Mouse (Mus musculus) forebrain, embryonic 13.5 days (tissue): ENCODE results near the gene Drd5. TPM values are rescaled to one million over a fixed set of nuclear protein-coding genes. Genes with fewer than 3 reads are reported as not detected.

ENCODE experiments used
- ATAC-seq: fragments of 200-750 bp; cut with Nextera tagmentation; 2 replicates; pipeline ENCODE4 v1.8.0; 2017
- H3K27ac ChIP-seq: fragments of 300-500 bp; sonication (generic); 2 replicates; pipeline ENCODE4 v1.5.1; 2015; ENCODE audit warnings: inconsistent platforms, mild to moderate bottlenecking, moderate library complexity
- H3K27me3 ChIP-seq: fragments of 300-500 bp; sonication (generic); 2 replicates; pipeline ENCODE4 v1.6.1; 2015; ENCODE audit warnings: mild to moderate bottlenecking, inconsistent platforms
- H3K36me3 ChIP-seq: fragments of 300-500 bp; sonication (generic); 2 replicates; pipeline ENCODE4 v1.6.1; 2015; ENCODE audit warnings: mild to moderate bottlenecking, inconsistent platforms; ENCODE audit not compliant: poor library complexity, severe bottlenecking
- H3K4me1 ChIP-seq: fragments of 300-500 bp; sonication (generic); 2 replicates; pipeline ENCODE4 v1.6.1; 2015; ENCODE audit warnings: inconsistent platforms
- H3K4me2 ChIP-seq: fragments of 300-500 bp; sonication (generic); 2 replicates; pipeline ENCODE4 v1.6.1; 2015; ENCODE audit warnings: inconsistent platforms, mild to moderate bottlenecking, moderate library complexity
- H3K4me3 ChIP-seq: fragments of 300-500 bp; sonication (generic); 2 replicates; pipeline ENCODE4 v1.5.1; 2015; ENCODE audit warnings: mild to moderate bottlenecking, inconsistent platforms
- H3K9ac ChIP-seq: fragments of 300-500 bp; sonication (generic); 2 replicates; pipeline ENCODE4 v1.6.1; 2015; ENCODE audit warnings: mild to moderate bottlenecking, inconsistent platforms
- H3K9me3 ChIP-seq: fragments of 300-500 bp; sonication (generic); replicated peaks from 2 replicates; pipeline ENCODE4 v1.6.1; 2016; ENCODE audit warnings: inconsistent platforms
- WGBS: fragments of 180-500 bp; shearing (Covaris S2); methylation state at CpG from one replicate; pipeline ENCODE4 v1.1.7; 2015; 5-methylcytosine and 5-hydroxymethylcytosine counted together
- polyA plus RNA-seq: library from polyadenylated mRNA; unstranded; fragments of >200 nt; fragmentation: Nextera tagmentation; extraction: Ambion mirVana; gene quantifications from 2 replicates; pipeline ENCODE4 v1.2.1, GENCODE M21; 2015

Gene Drd5
- polyA plus RNA-seq, 1 experiment from 2014 or later = 0.08 TPM

- H3K27ac ChIP-seq = no peak overlapping the region
- WGBS = 30% methylated on average over 12 of the region's 12 CpGs
- H3K36me3 ChIP-seq = no peaks in the 10 kb centered on the region
- no peaks in the 10 kb centered on the region for H3K9me3 ChIP-seq
- no peak overlapping the region for H3K4me2 ChIP-seq
- H3K27me3 ChIP-seq = no peaks in the 10 kb centered on the region
- H3K9ac ChIP-seq = no peak overlapping the region
- H3K4me3 ChIP-seq = no peak overlapping the region
- no peaks in the 10 kb centered on the region for H3K4me1 ChIP-seq
- ATAC-seq = peak; percentile 32; the same call in 1 of the 2 replicates
Measured at GRCm38 (mm10) chr5:38302651-38303050, 16.5 kb upstream of the Drd5 start.

- no peaks in the 10 kb centered on the region for H3K4me1 ChIP-seq
- no peak overlapping the region for H3K4me2 ChIP-seq
- no peak overlapping the region for H3K27ac ChIP-seq
- H3K4me3 ChIP-seq = no peak overlapping the region
- no peak for ATAC-seq
- H3K27me3 ChIP-seq = 0 out of 2 replicates have a peak, but pooled peaks cover 7% of the 10 kb centered on the region
- H3K36me3 ChIP-seq = no peaks in the 10 kb centered on the region
- H3K9ac ChIP-seq = no peak overlapping the region
- H3K9me3 ChIP-seq = no peaks in the 10 kb centered on the region
- 81% methylated on average over 2 of the region's 2 CpGs for WGBS
Measured at GRCm38 (mm10) chr5:38305241-38305640, 13.9 kb upstream of the Drd5 start.

- no peaks in the 10 kb centered on the region for H3K9me3 ChIP-seq
- peak overlapping the region; percentile 55 for H3K9ac ChIP-seq
- H3K27me3 ChIP-seq = 0 out of 2 replicates have a peak, but pooled peaks cover 7% of the 10 kb centered on the region
- no peaks in the 10 kb centered on the region for H3K4me1 ChIP-seq
- ATAC-seq = peak; percentile 90
- H3K4me2 ChIP-seq = peak overlapping the region; percentile 63
- 9% methylated on average over 26 of the region's 26 CpGs for WGBS
- no peaks in the 10 kb centered on the region for H3K36me3 ChIP-seq
- no peak overlapping the region for H3K27ac ChIP-seq
- H3K4me3 ChIP-seq = peak overlapping the region; percentile 39
Measured at GRCm38 (mm10) chr5:38307255-38308101, 11.7 kb upstream of the Drd5 start.

GRCm38 (mm10) chr5:38308873-38309272 lies 10.3 kb upstream of the Drd5 start:
- 0 out of 2 replicates have a peak, but pooled peaks cover 7% of the 10 kb centered on the region for H3K27me3 ChIP-seq
- H3K9me3 ChIP-seq = no peaks in the 10 kb centered on the region
- H3K27ac ChIP-seq = no peak overlapping the region
- no peak overlapping the region for H3K4me3 ChIP-seq
- H3K4me2 ChIP-seq = no peak overlapping the region
- no peaks in the 10 kb centered on the region for H3K4me1 ChIP-seq
- WGBS = 51% methylated on average over 5 of the region's 5 CpGs
- no peak overlapping the region for H3K9ac ChIP-seq
- ATAC-seq = 0 out of 2 replicates have a peak, but pooled peaks have one; percentile 19
- H3K36me3 ChIP-seq = no peaks in the 10 kb centered on the region

GRCm38 (mm10) chr5:38309795-38310194 lies 9.4 kb upstream of the Drd5 start:
- no peaks in the 10 kb centered on the region for H3K4me1 ChIP-seq
- ATAC-seq = no peak
- no peak overlapping the region for H3K9ac ChIP-seq
- no peaks in the 10 kb centered on the region for H3K36me3 ChIP-seq
- H3K27ac ChIP-seq = no peak overlapping the region
- no peak overlapping the region for H3K4me2 ChIP-seq
- 67% methylated on average over 3 of the region's 3 CpGs for WGBS
- H3K27me3 ChIP-seq = 0 out of 2 replicates have a peak, but pooled peaks cover 7% of the 10 kb centered on the region
- H3K9me3 ChIP-seq = no peaks in the 10 kb centered on the region
- H3K4me3 ChIP-seq = no peak overlapping the region

- no peak overlapping the region for H3K4me3 ChIP-seq
- ATAC-seq = no peak
- H3K4me2 ChIP-seq = no peak overlapping the region
- H3K27ac ChIP-seq = no peak overlapping the region
- 87% methylated on average over 4 of the region's 4 CpGs for WGBS
- no peak overlapping the region for H3K9ac ChIP-seq
- no peaks in the 10 kb centered on the region for H3K36me3 ChIP-seq
- no peaks in the 10 kb centered on the region for H3K4me1 ChIP-seq
- H3K9me3 ChIP-seq = no peaks in the 10 kb centered on the region
- no peaks in the 10 kb centered on the region for H3K27me3 ChIP-seq
Measured at GRCm38 (mm10) chr5:38333381-38333780, 14.2 kb downstream of the Drd5 start.

- no peak overlapping the region for H3K4me3 ChIP-seq
- H3K27me3 ChIP-seq = no peaks in the 10 kb centered on the region
- H3K36me3 ChIP-seq = no peaks in the 10 kb centered on the region
- H3K27ac ChIP-seq = no peak overlapping the region
- H3K9me3 ChIP-seq = no peaks in the 10 kb centered on the region
- no peak overlapping the region for H3K4me2 ChIP-seq
- no peak overlapping the region for H3K9ac ChIP-seq
- 50% methylated on average over 1 of the region's 1 CpGs for WGBS
- no peaks in the 10 kb centered on the region for H3K4me1 ChIP-seq
- ATAC-seq = no peak
Measured at GRCm38 (mm10) chr5:38334582-38334981, 15.4 kb downstream of the Drd5 start.

- WGBS = 40% methylated on average over 3 of the region's 3 CpGs
- peaks cover 5% of the 10 kb centered on the region for H3K4me1 ChIP-seq
- no peaks in the 10 kb centered on the region for H3K9me3 ChIP-seq
- H3K36me3 ChIP-seq = no peaks in the 10 kb centered on the region
- no peak overlapping the region for H3K4me2 ChIP-seq
- H3K4me3 ChIP-seq = no peak overlapping the region
- no peak overlapping the region for H3K27ac ChIP-seq
- H3K27me3 ChIP-seq = no peaks in the 10 kb centered on the region
- ATAC-seq = 0 out of 2 replicates have a peak, but pooled peaks have one; percentile 30
- H3K9ac ChIP-seq = no peak overlapping the region
Measured at GRCm38 (mm10) chr5:38343101-38343500, 23.9 kb downstream of the Drd5 start.

GRCm38 (mm10) chr5:38346646-38347432 lies 27.7 kb downstream of the Drd5 start:
- Histone ChIP-seq H3K9ac (no peak overlapping the region), H3K27me3 (no peaks in the 10 kb centered on the region), H3K27ac (no peak overlapping the region), H3K36me3 (no peaks in the 10 kb centered on the region), H3K4me2 (no peak overlapping the region), H3K9me3 (no peaks in the 10 kb centered on the region), H3K4me3 (no peak overlapping the region), H3K4me1 (peaks cover 5% of the 10 kb centered on the region)
- WGBS = 37% methylated on average over 10 of the region's 10 CpGs
- ATAC-seq = no peak

- 23% methylated on average over 5 of the region's 5 CpGs for WGBS
- Histone ChIP-seq H3K27me3 (no peaks in the 10 kb centered on the region), H3K4me2 (no peak overlapping the region), H3K4me3 (no peak overlapping the region), H3K27ac (no peak overlapping the region), H3K4me1 (no peaks in the 10 kb centered on the region), H3K9me3 (no peaks in the 10 kb centered on the region), H3K9ac (no peak overlapping the region), H3K36me3 (no peaks in the 10 kb centered on the region)
- ATAC-seq = no peak
Measured at GRCm38 (mm10) chr5:38350351-38350929, 31.3 kb downstream of the Drd5 start.

GRCm38 (mm10) chr5:38356927-38357326 lies 37.8 kb downstream of the Drd5 start:
- no peaks in the 10 kb centered on the region for H3K36me3 ChIP-seq
- no peak for ATAC-seq
- no peaks in the 10 kb centered on the region for H3K27me3 ChIP-seq
- 87% methylated on average over 3 of the region's 3 CpGs for WGBS
- no peak overlapping the region for H3K27ac ChIP-seq
- no peaks in the 10 kb centered on the region for H3K9me3 ChIP-seq
- H3K4me2 ChIP-seq = no peak overlapping the region
- no peaks in the 10 kb centered on the region for H3K4me1 ChIP-seq
- H3K9ac ChIP-seq = no peak overlapping the region
- no peak overlapping the region for H3K4me3 ChIP-seq

GRCm38 (mm10) chr5:38359716-38360115 lies 40.5 kb downstream of the Drd5 start:
- H3K36me3 ChIP-seq = no peaks in the 10 kb centered on the region
- H3K27ac ChIP-seq = no peak overlapping the region
- no peak overlapping the region for H3K4me2 ChIP-seq
- H3K4me1 ChIP-seq = no peaks in the 10 kb centered on the region
- 79% methylated on average over 2 of the region's 2 CpGs for WGBS
- ATAC-seq = no peak
- H3K9ac ChIP-seq = no peak overlapping the region
- no peak overlapping the region for H3K4me3 ChIP-seq
- H3K27me3 ChIP-seq = no peaks in the 10 kb centered on the region
- no peaks in the 10 kb centered on the region for H3K9me3 ChIP-seq
